Mouse (Mus musculus) neural tube, embryonic 14.5 days (tissue): ENCODE measurements at regions not wholly inside any gene's neighbourhood (a gene's known extent, or its start where the extent isn't known, plus 50 kb on each side); places are given as distances from the start of the nearest gene placed in this dataset.
"Not testable (repeated sequence)": the region's sequence is repeated elsewhere in the genome, so short reads cannot be mapped to it uniquely, and the experiment has no call there.

ENCODE experiments used
- ATAC-seq: fragments of 200-750 bp; cut with Nextera tagmentation; 2 replicates; pipeline ENCODE4 v1.8.0; 2017; ENCODE audit warnings: low read depth, mild to moderate bottlenecking, moderate TSS enrichment, moderate library complexity
- H3K27ac ChIP-seq: fragments of 300-500 bp; sonication (generic); 2 replicates; pipeline ENCODE4 v1.5.1; 2014; ENCODE audit warnings: low read depth, mild to moderate bottlenecking, control low read depth, low read length, moderate library complexity, mixed read lengths
- H3K27me3 ChIP-seq: fragments of 300-500 bp; sonication (generic); 2 replicates; pipeline ENCODE4 v1.6.1; 2014; ENCODE audit warnings: low read length; ENCODE audit not compliant: control insufficient read depth, insufficient read depth
- H3K36me3 ChIP-seq: fragments of 300-500 bp; sonication (generic); 2 replicates; pipeline ENCODE4 v1.6.1; 2014; ENCODE audit warnings: low read length, mixed read lengths; ENCODE audit not compliant: control insufficient read depth, insufficient read depth
- H3K4me1 ChIP-seq: fragments of 300-500 bp; sonication (generic); 2 replicates; pipeline ENCODE4 v1.6.1; 2014; ENCODE audit warnings: low read length; ENCODE audit not compliant: control insufficient read depth, insufficient read depth
- H3K4me2 ChIP-seq: fragments of 300-500 bp; sonication (generic); 2 replicates; pipeline ENCODE4 v1.6.1; 2014; ENCODE audit warnings: mild to moderate bottlenecking, low read depth, low read length, control low read depth
- H3K4me3 ChIP-seq: fragments of 300-500 bp; sonication (generic); 2 replicates; pipeline ENCODE4 v1.5.1; 2014; ENCODE audit warnings: low read depth, low read length, control low read depth, mixed read lengths
- H3K9ac ChIP-seq: fragments of 300-500 bp; sonication (generic); replicated peaks from 2 replicates; pipeline ENCODE4 v1.6.1; 2014; ENCODE audit warnings: low read depth, mild to moderate bottlenecking, control low read depth, low read length, mixed read lengths
- H3K9me3 ChIP-seq: fragments of 300-500 bp; sonication (generic); 2 replicates; pipeline ENCODE4 v1.6.1; 2016; ENCODE audit warnings: low read length; ENCODE audit not compliant: control insufficient read depth
- WGBS: fragments of 180-500 bp; shearing (Covaris S2); extraction: QIAGEN DNeasy Blood & Tissue Kit; methylation state at CpG from one replicate; pipeline ENCODE4 v1.1.7; 2014; 5-methylcytosine and 5-hydroxymethylcytosine counted together

DNA sequence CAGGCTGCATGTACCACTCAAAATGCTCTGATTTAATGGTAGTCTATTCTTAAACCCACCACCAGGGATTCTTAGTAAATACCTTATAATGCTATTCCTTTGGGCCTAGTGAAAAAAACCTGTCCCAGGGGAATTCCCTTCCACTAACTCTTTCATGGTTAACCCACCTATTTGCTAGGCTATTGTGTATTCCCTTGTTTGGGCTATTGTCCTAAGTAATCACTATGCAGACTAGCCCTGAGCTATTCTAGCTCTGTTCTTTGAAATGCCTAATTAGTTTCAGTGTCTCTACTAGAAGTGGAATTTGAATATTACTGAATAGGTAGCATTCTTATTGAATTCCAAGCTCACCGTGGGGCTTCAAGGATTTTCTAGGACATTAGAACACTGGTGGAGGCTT is 620.6 kb upstream of the Pom121l12 start:
- no peaks in the 10 kb centered on the region for H3K36me3 ChIP-seq
- no peaks in the 10 kb centered on the region for H3K9me3 ChIP-seq
- 47% methylated on average over 1 of the region's 1 CpGs for WGBS
- H3K4me2 ChIP-seq: no peak overlapping the region
- no peak for ATAC-seq
- H3K4me3 ChIP-seq: no peak overlapping the region
- H3K9ac ChIP-seq: no peak overlapping the region
- H3K27ac ChIP-seq: no peak overlapping the region
- H3K27me3 ChIP-seq: no peaks in the 10 kb centered on the region
- H3K4me1 ChIP-seq: no peaks in the 10 kb centered on the region

DNA sequence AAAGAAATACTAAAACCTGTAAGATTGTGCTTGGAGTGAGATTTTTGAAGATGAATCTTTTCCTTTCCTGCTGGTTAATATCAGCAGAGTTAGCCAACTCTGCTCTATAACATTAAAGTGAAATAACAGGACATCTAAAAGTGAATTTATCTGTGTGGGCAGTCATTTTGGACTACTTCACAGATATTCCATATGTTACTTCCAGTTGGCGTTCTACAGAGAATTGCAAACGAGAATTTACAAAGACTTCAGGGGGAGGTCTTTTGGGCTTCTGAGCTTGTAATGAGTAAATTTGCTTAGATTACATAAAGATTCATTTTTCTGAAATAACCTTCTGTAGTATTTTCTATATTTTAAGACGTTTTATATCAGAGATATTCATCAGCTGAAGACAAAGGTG is 582.4 kb upstream of the Pom121l12 start:
- Histone ChIP-seq H3K27ac (no peak overlapping the region), H3K9ac (no peak overlapping the region), H3K27me3 (no peaks in the 10 kb centered on the region), H3K4me1 (no peaks in the 10 kb centered on the region), H3K4me2 (no peak overlapping the region), H3K4me3 (no peak overlapping the region), H3K36me3 (no peaks in the 10 kb centered on the region), H3K9me3 (no peaks in the 10 kb centered on the region)
- 80% methylated on average over 3 of the region's 3 CpGs for WGBS
- ATAC-seq: no peak

DNA sequence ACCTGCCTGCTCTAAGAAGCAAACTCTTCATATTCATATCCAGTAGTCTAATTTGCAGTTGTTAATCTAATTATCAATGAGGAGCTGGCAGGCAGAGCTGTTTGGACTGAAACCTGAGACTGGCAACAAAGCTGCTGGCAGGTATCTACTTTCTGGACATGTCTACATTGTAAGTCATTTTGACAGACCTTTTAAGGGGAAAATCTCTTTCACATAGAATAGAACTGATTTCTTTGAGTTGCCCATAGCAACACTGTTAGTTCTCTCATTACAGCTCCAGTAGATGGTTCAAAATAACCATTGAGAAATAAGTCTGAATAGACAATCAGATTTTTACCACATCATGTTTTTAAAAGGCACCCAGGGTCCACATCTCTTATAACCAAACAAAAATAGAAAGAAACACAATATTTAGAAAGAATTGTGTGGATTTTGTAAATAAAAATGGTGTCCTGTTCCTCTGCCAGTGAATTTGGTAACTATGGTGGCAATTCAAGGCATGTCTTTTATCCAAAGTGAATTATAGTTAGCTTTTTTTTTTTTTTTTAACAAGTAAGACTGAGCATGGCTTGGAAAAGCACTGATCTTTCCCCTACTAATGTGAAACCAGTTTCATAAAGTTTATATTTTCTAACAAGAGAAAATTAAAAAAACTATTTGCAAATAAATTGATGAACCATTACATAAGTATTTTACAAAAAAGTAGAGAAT is 567.5 kb upstream of the Pom121l12 start:
- Histone ChIP-seq H3K4me2 (no peak overlapping the region), H3K27me3 (no peaks in the 10 kb centered on the region), H3K9me3 (no peaks in the 10 kb centered on the region), H3K9ac (no peak overlapping the region), H3K36me3 (no peaks in the 10 kb centered on the region), H3K4me1 (no peaks in the 10 kb centered on the region), H3K27ac (no peak overlapping the region), H3K4me3 (no peak overlapping the region)
- peak; percentile 81 for ATAC-seq

DNA sequence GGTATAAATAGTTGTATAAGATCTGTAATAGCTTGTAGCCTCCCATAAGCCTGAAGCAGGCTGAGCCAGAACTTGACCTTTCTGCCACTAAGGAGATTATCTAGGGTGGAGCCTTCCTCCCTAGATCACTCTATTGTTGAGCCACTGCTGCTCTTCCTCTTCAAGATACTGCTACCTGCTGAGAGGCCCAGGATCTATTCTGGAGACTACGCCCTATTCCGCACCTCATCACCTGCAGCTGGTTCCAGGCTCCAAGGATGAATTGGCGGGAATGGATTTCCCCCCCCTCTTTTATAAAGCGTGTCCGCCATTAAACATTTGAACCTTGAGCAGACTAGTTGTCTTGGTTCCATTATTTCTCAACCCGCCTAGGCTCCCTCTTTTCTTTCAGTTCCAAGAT is 566.6 kb upstream of the Pom121l12 start:
- H3K27me3 ChIP-seq, H3K9ac ChIP-seq, H3K4me2 ChIP-seq, H3K4me1 ChIP-seq, H3K4me3 ChIP-seq, H3K36me3 ChIP-seq, H3K9me3 ChIP-seq, ATAC-seq, H3K27ac ChIP-seq: not testable (repeated sequence)
- WGBS: 88% methylated on average over 6 of the region's 6 CpGs

DNA sequence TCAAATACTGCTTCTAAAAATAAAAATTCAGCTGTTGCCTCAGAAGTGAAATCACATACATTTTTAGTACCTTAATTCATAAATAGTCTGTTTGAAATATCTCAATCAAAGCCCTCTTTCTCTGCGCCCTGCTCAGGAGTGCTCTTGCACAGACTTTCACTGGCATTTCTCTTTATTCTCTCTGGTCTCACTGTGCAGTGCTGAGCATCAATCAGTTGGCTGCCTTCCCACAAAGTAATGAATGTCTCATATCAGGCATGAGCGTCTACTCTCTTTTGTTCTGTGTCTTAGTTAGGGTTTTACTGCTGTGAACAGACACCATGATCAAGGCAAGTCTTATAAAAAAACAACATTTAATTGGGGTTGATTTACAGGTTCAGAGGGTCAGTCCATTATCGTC is 540.0 kb upstream of the Pom121l12 start:
- WGBS: 46% methylated on average over 3 of the region's 3 CpGs
- Histone ChIP-seq H3K4me3 (no peak overlapping the region), H3K4me2 (no peak overlapping the region), H3K4me1 (no peaks in the 10 kb centered on the region), H3K27ac (no peak overlapping the region), H3K36me3 (no peaks in the 10 kb centered on the region), H3K9ac (no peak overlapping the region), H3K9me3 (no peaks in the 10 kb centered on the region), H3K27me3 (no peaks in the 10 kb centered on the region)
- no peak; the same call in 1 of the 2 replicates for ATAC-seq

DNA sequence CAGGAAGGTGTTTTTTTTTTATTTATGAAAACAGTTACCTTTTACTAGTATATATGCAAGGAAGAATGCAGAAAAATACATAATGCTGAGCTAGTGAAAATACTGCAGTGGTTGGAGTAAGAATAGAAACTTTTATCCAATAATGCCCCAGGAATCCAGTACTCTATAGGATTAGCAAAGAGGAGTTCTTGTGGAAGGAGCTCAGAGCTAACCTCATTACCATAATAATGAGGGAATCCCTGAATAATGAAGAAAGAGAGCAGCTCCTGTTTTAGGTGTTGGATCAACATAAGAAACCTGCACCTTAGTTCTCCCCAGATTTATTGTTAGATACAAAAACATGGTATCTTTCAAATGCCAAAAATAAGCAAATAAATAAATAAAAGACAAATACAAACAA is 527.0 kb upstream of the Pom121l12 start:
- ATAC-seq: no peak
- no peak overlapping the region for H3K27ac ChIP-seq
- H3K36me3 ChIP-seq: no peaks in the 10 kb centered on the region
- H3K4me1 ChIP-seq: no peaks in the 10 kb centered on the region
- no peak overlapping the region for H3K4me2 ChIP-seq
- H3K9ac ChIP-seq: no peak overlapping the region
- H3K9me3 ChIP-seq: no peaks in the 10 kb centered on the region
- no peaks in the 10 kb centered on the region for H3K27me3 ChIP-seq
- H3K4me3 ChIP-seq: no peak overlapping the region

DNA sequence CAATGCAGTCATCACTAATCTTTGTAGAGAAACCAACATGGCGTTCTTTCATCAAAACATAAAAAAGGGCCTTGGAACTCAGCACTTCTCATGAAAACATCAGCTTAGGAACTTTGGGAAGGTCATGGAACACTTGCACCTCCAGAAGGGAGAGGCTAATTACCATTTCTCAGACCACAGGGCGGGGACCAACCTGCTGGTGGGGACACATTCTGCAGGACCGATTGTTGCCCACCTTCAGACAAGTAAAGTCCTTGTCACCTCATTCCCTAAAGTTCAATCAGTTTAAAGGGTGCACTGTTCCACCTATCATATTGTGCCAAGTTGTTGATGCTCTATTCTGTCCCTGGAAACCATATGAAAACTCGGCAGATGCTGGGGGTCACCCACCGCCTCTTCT is 526.5 kb upstream of the Pom121l12 start:
- no peaks in the 10 kb centered on the region for H3K4me1 ChIP-seq
- H3K9ac ChIP-seq: no peak overlapping the region
- H3K4me3 ChIP-seq: no peak overlapping the region
- H3K36me3 ChIP-seq: no peaks in the 10 kb centered on the region
- H3K4me2 ChIP-seq: no peak overlapping the region
- no peak overlapping the region for H3K27ac ChIP-seq
- 93% methylated on average over 5 of the region's 5 CpGs for WGBS
- H3K9me3 ChIP-seq: no peaks in the 10 kb centered on the region
- no peak for ATAC-seq
- no peaks in the 10 kb centered on the region for H3K27me3 ChIP-seq
